Mouse (Mus musculus) spleen, adult 2 months (tissue): Measurements from ENCODE around the gene Pttg1ip.

Experiments
- CTCF ChIP-seq: fragments of 200-500 bp; IDR thresholded peaks from 2 replicates; pipeline ENCODE4 v1.5.1; 2011; ENCODE audit warnings: mild to moderate bottlenecking, inconsistent platforms; ENCODE audit not compliant: insufficient read depth, insufficient read length, insufficient replicate concordance; ENCODE audit errors: extremely low read depth
- POLR2A ChIP-seq: fragments of 200-500 bp; IDR thresholded peaks from 2 replicates; pipeline ENCODE4 v1.6.1; 2011; ENCODE audit warnings: low read depth, low read length, inconsistent platforms

DNA sequence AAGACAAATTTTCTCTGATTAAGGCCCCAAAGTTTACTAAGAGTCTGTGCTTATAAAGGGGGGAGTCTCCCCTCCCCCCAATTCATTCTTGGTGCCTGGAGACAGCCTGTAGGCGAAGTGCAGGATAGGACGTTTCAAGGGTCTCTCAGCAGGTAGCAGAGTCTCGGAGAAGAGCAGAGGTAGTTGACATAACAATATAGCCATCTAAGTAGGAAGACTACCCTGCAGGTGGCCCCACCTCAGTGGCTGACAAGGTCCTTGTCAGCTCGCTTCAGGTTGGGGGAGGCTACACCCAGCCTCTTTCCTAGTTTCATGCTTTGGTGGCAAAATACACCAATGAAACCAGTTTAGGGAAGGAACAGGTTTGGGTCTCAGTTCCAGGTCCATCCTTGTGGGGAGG lies 21.5 kb downstream of the Pttg1ip start:
- TF ChIP-seq CTCF (no peak), POLR2A (no peak)
